Mouse (Mus musculus): ENCODE results near the gene Cntn6. TPM values are rescaled to one million over a fixed set of nuclear protein-coding genes. Genes with fewer than 3 reads are reported as not detected.

The Cntn6 gene
- polyA plus RNA-seq, 1 experiment, result not detected

GRCm38 (mm10) chr6:104734256-104734655 is 241.7 kb downstream of the Cntn6 start:
- WGBS, result 90% methylated on average over 1 of the region's 1 CpGs
- no peak for DNase-seq (ENCODE audit: low read depth, low spot score)

GRCm38 (mm10) chr6:104738999-104739398 is 246.4 kb downstream of the Cntn6 start:
- WGBS, result 81% methylated on average over 4 of the region's 4 CpGs
- no peak for DNase-seq (ENCODE audit: low read depth, low spot score)

- DNase-seq (ENCODE audit: low read depth, low spot score), result no peak
Observed at GRCm38 (mm10) chr6:104758125-104758524, 265.5 kb downstream of the Cntn6 start.

DNA sequence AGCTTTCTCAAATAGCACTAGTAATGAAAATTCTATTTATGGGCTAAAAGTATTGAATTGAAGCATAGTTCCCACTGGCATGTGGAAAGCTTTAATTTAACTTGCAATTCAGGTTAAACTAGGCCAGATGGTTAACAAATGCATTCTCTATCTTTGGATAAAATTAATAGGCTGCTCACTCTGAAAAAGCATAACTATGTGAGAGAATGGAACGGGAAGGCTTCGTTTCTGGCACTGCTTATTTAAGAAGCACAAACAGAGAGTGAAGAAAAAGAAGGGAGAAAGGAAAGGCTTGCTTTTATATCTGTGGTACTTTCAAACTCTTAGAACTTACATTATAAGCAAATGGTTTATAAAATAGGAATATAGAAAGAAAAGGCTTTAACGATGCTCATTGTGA is 268.6 kb downstream of the Cntn6 start:
- WGBS, result 73% methylated on average over 3 of the region's 3 CpGs
- DNase-seq (ENCODE audit: low read depth, low spot score), result no peak

DNA sequence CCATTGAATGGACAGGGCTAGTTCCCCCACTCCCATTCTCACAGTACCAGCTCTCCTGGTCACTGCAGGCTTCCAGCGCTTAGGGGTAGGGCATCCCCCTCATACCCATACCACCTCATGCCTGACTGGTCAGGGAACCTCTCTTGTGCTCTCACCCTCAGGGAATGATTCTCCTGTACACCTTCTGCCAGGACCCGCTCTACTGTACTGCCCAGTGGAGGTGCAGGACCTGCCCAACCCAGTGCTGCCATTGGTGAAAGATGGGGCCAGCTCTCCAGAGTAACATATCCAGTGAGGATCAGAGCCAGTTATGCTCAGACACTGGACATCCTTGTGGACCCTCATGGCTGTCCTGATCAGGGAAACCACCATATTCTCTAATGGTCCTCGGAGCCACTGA is 291.3 kb downstream of the Cntn6 start:
- DNase-seq (ENCODE audit: low read depth, low spot score), result no peak
- 83% methylated on average over 3 of the region's 3 CpGs for WGBS

DNA sequence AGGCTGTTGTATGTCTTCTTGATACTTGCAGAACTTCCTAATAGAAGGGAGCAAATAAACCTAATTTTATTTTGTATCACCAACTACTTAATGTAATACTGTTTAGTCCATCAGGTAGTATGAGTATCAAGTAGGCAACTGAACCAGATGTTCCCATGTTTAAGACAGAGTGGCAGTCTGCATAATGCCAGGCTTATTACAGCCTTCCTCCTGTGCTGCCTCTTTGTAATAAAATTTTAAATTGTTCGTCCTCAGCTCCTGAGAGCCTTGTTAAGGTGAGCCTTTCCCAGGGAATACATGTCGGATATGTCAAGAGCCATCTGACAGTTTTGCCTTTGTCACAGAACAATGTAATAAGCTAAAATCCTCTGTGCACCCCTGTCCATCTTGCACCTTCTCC is 294.9 kb downstream of the Cntn6 start:
- DNase-seq (ENCODE audit: low read depth, low spot score), result no peak
- 61% methylated on average over 2 of the region's 2 CpGs for WGBS

DNA sequence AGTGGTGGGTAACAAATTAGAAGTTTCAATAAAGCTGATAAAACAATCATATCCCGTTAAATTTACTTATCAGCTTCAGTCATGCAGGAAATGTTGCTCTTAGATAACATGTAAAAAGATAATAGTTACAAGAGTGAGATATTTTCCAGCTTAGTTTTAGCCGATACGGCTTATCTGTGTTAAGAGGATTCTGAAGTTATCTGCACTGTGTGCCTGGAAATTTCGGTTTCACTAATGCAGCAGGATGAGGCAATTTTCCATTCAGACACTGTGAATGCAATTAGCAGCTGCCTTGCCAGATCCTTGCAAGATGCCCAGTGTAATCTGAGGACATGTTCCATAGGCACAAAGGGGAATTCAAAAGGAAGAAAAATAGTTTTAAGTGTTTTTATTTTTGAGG is 315.9 kb downstream of the Cntn6 start:
- WGBS, result 63% methylated on average over 4 of the region's 4 CpGs
- no peak for DNase-seq (ENCODE audit: low read depth, low spot score)

- 81% methylated on average over 2 of the region's 2 CpGs for WGBS
- DNase-seq (ENCODE audit: low read depth, low spot score), result no peak
Observed at GRCm38 (mm10) chr6:104815610-104816009, 323.0 kb downstream of the Cntn6 start.

DNA sequence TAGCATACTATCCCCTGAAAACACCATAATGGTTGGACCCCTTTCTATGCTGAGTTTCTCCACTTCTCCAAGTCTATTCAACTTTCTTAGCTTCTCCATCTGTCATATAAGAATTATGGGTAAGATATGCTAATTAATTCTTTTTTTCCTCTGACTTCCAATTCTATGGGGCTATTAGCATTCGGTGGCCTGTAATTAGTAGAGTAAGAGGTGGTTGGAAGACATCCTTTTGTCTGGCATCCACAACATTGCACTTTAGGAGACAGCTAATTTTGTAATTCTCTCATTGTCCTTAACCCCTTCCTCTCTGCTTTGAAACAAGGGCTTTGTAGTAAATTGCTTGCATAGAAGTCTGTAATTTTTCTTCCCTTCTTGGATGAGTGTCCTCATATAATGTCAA is 387.1 kb downstream of the Cntn6 start:
- 88% methylated on average over 1 of the region's 1 CpGs for WGBS
- DNase-seq (ENCODE audit: low read depth, low spot score), result no peak

GRCm38 (mm10) chr6:104884021-104884420 is 391.4 kb downstream of the Cntn6 start:
- WGBS, result 73% methylated on average over 2 of the region's 2 CpGs
- DNase-seq (ENCODE audit: low read depth, low spot score), result no peak

- DNase-seq (ENCODE audit: low read depth, low spot score), result no peak
Observed at GRCm38 (mm10) chr6:104885829-104886228, 393.2 kb downstream of the Cntn6 start.

- no peak for DNase-seq (ENCODE audit: low read depth, low spot score)
- WGBS, result 86% methylated on average over 3 of the region's 3 CpGs
Observed at GRCm38 (mm10) chr6:104891071-104891470, 398.5 kb downstream of the Cntn6 start.

Measured in large intestine, adult 2 months (tissue).